Mouse (Mus musculus) myocyte (in vitro differentiated cells): ENCODE measurements around the gene Tacr2.

ENCODE experiments used
- MYOD1 ChIP-seq, 3 experiments: IDR thresholded peaks; one replicate each; pipeline ENCODE4 v1.6.1; 2011; ENCODE audit warnings: control low read depth in 2 of 3, low read depth in 2 of 3, mild to moderate bottlenecking in 2 of 3, moderate library complexity in 1 of 3; ENCODE audit not compliant: insufficient read length in 2 of 3, control insufficient read depth in 1 of 3
- POLR2A ChIP-seq: IDR thresholded peaks from one replicate; pipeline ENCODE4 v1.6.1; 2011; ENCODE audit warnings: low read depth, mild to moderate bottlenecking, control low read depth, moderate library complexity; ENCODE audit not compliant: insufficient read length
- POLR2AphosphoS2 ChIP-seq: IDR thresholded peaks from one replicate; pipeline ENCODE4 v1.6.1; 2011; ENCODE audit warnings: low read depth, control low read depth; ENCODE audit not compliant: insufficient read length
- REST ChIP-seq: IDR thresholded peaks from one replicate; pipeline ENCODE4 v1.6.1; 2011; ENCODE audit warnings: mild to moderate bottlenecking, control low read depth, moderate library complexity; ENCODE audit not compliant: insufficient read depth, insufficient read length

DNA sequence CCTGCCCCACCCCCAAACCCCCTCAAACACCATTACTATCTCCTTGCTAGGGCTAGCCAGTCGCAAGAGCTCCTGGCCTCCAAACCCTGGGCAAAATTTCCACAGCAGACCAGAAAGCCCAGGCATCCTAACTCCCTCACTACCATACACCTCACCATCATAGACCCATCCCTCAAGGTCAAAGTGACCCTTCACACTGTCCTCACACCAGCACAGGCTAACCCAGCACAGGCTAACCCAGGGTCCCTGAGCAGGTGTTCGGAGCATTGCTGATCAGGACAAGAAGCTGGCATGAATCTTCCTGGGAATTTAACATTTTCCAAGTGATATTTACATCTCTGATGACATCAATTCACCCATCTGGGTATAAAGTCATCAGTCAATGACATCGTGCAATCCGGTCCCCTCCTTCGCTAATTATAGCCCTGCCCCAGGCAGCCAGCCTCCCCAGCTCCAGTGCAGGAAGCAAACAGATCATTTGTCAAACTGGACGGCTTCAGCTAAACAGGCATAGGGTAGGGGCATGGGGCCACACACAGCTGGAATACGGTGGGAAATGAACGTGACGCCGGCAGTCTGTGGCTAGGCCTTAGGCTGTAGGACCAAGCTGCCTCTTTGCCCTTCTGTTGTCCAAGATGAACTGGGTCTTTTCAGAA lies 43.9 kb upstream of the Tacr2 start:
- TF ChIP-seq MYOD1 (IDR thresholded peaks at IDR 0.05; ENCODE audit: control insufficient read depth in 1 of 3, insufficient read length in 2 of 3, low read depth in 2 of 3) = no peak
- TF ChIP-seq REST = no peak
- no peak for TF ChIP-seq POLR2AphosphoS2
- TF ChIP-seq POLR2A = no peak
